Mouse (Mus musculus) intestine, postnatal 0 days (tissue): ENCODE measurements at regions not wholly inside any gene's neighbourhood (a gene's known extent, or its start where the extent isn't known, plus 50 kb on each side); places are given as distances from the start of the nearest gene placed in this dataset.

ENCODE experiments used
- ATAC-seq: fragments of 200-750 bp; cut with Nextera tagmentation; 2 replicates; pipeline ENCODE4 v1.8.0; 2017; ENCODE audit warnings: mild to moderate bottlenecking, moderate TSS enrichment, moderate library complexity
- H3K27ac ChIP-seq: fragments of 300-500 bp; sonication (generic); 2 replicates; pipeline ENCODE4 v1.5.1; 2014; ENCODE audit warnings: mild to moderate bottlenecking, low read depth, low read length, moderate library complexity
- H3K27me3 ChIP-seq: fragments of 300-500 bp; sonication (generic); replicated peaks from 2 replicates; pipeline ENCODE4 v1.6.1; 2014; ENCODE audit warnings: low read length, mixed read lengths; ENCODE audit not compliant: control insufficient read depth, insufficient read depth
- H3K36me3 ChIP-seq: fragments of 300-500 bp; sonication (generic); 2 replicates; pipeline ENCODE4 v1.6.1; 2014; ENCODE audit warnings: mild to moderate bottlenecking, moderate library complexity; ENCODE audit not compliant: control insufficient read depth, insufficient read depth
- H3K4me1 ChIP-seq: fragments of 300-500 bp; sonication (generic); replicated peaks from 2 replicates; pipeline ENCODE4 v1.6.1; 2014; ENCODE audit warnings: antibody characterized with exemption, low read length, mixed read lengths; ENCODE audit not compliant: control insufficient read depth, insufficient read depth
- H3K4me2 ChIP-seq: fragments of 300-500 bp; sonication (generic); replicated peaks from 2 replicates; pipeline ENCODE4 v1.6.1; 2014; ENCODE audit warnings: low read depth, mild to moderate bottlenecking, moderate library complexity
- H3K4me3 ChIP-seq: fragments of 300-500 bp; sonication (generic); 2 replicates; pipeline ENCODE4 v1.5.1; 2014; ENCODE audit warnings: low read depth, low read length
- H3K9ac ChIP-seq: fragments of 300-500 bp; sonication (generic); 2 replicates; pipeline ENCODE4 v1.6.1; 2014; ENCODE audit warnings: mild to moderate bottlenecking, low read depth, low read length
- H3K9me3 ChIP-seq: fragments of 300-500 bp; sonication (generic); 2 replicates; pipeline ENCODE4 v1.6.1; 2016; ENCODE audit warnings: mixed run types; ENCODE audit not compliant: control insufficient read depth
- CTCF ChIP-seq: sonication (generic); IDR thresholded peaks from 2 replicates; pipeline ENCODE4 v1.5.1; 2016; ENCODE audit warnings: low read depth, mild to moderate bottlenecking, control low read depth, antibody characterized with exemption, moderate library complexity
- WGBS: fragments of 180-500 bp; shearing (Covaris S2); extraction: QIAGEN DNeasy Blood & Tissue Kit; methylation state at CpG from one replicate; pipeline ENCODE4 v1.1.7; 2014; 5-methylcytosine and 5-hydroxymethylcytosine counted together

GRCm38 (mm10) chr1:13467886-13468630 is 2054.2 kb downstream of the A830018L16Rik start:
- Histone ChIP-seq H3K36me3 (no peaks in the 10 kb centered on the region), H3K4me1 (no peaks in the 10 kb centered on the region), H3K4me2 (no peak overlapping the region), H3K27ac (no peak overlapping the region), H3K9me3 (no peaks in the 10 kb centered on the region), H3K9ac (no peak overlapping the region), H3K4me3 (no peak overlapping the region), H3K27me3 (no peaks in the 10 kb centered on the region)
- no peak for ATAC-seq
- 49% methylated on average over 2 of the region's 2 CpGs for WGBS
- TF ChIP-seq CTCF, result no peak

GRCm38 (mm10) chr1:13494727-13495404 is 2081.0 kb downstream of the A830018L16Rik start:
- Histone ChIP-seq H3K9ac (no peak overlapping the region), H3K4me3 (peak overlapping the region; percentile 8; the same call in 1 of the 2 replicates), H3K9me3 (no peaks in the 10 kb centered on the region), H3K4me1 (no peaks in the 10 kb centered on the region), H3K27me3 (no peaks in the 10 kb centered on the region), H3K4me2 (peak overlapping the region; percentile 54), H3K27ac (no peak overlapping the region), H3K36me3 (no peaks in the 10 kb centered on the region)
- TF ChIP-seq CTCF, result no peak
- no peak for ATAC-seq
- 29% methylated on average over 16 of the region's 16 CpGs for WGBS

GRCm38 (mm10) chr1:13496386-13496785 is 2082.5 kb downstream of the A830018L16Rik start:
- no peaks in the 10 kb centered on the region for H3K4me1 ChIP-seq
- no peaks in the 10 kb centered on the region for H3K9me3 ChIP-seq
- no peak overlapping the region for H3K9ac ChIP-seq
- no peak for ATAC-seq
- no peaks in the 10 kb centered on the region for H3K27me3 ChIP-seq
- no peak overlapping the region for H3K4me2 ChIP-seq
- TF ChIP-seq CTCF, result no peak
- WGBS, result 16% methylated on average over 2 of the region's 2 CpGs
- no peaks in the 10 kb centered on the region for H3K36me3 ChIP-seq
- H3K27ac ChIP-seq, result no peak overlapping the region
- no peak overlapping the region for H3K4me3 ChIP-seq

- no peak overlapping the region for H3K9ac ChIP-seq
- TF ChIP-seq CTCF, result peak; percentile 83
- H3K4me1 ChIP-seq, result no peaks in the 10 kb centered on the region
Measured at GRCm38 (mm10) chr1:13500456-13500855, 2086.6 kb downstream of the A830018L16Rik start.

DNA sequence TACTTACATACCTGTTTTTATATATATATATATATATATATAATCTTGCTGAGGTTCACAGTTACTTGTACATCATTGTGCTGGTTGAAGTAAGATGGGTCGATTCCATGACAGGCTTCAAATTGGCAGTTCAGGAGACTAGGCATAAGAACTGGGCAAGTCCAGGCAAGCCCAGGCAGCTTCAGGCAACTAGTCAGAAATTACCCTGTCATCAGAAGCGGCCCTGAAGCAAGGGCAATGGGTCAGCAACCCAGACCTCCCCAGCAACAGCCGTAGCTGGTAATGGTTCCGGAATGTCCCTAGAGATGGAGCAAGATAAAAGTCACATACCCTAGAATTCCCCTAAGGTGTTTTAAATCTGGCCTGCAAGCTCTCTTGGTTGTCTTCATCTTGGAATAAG is 2088.0 kb downstream of the A830018L16Rik start:
- no peak for TF ChIP-seq CTCF
- H3K4me2 ChIP-seq, result no peak overlapping the region
- ATAC-seq, result no peak
- no peak overlapping the region for H3K27ac ChIP-seq
- WGBS, result 76% methylated on average over 4 of the region's 4 CpGs
- no peak overlapping the region for H3K4me3 ChIP-seq
- no peaks in the 10 kb centered on the region for H3K9me3 ChIP-seq
- no peaks in the 10 kb centered on the region for H3K36me3 ChIP-seq
- no peak overlapping the region for H3K9ac ChIP-seq
- H3K4me1 ChIP-seq, result no peaks in the 10 kb centered on the region
- H3K27me3 ChIP-seq, result no peaks in the 10 kb centered on the region

More at GRCm38 (mm10) chr1:13500456-13500855, 2086.6 kb downstream of the A830018L16Rik start:
- no peak for ATAC-seq
- Histone ChIP-seq H3K27ac (no peak overlapping the region), H3K27me3 (no peaks in the 10 kb centered on the region), H3K9me3 (no peaks in the 10 kb centered on the region), H3K4me2 (no peak overlapping the region), H3K36me3 (no peaks in the 10 kb centered on the region), H3K4me3 (no peak overlapping the region)
- WGBS, result 21% methylated on average over 5 of the region's 5 CpGs

- no peak overlapping the region for H3K27ac ChIP-seq
- no peak for ATAC-seq
- H3K9ac ChIP-seq, result no peak overlapping the region
- no peak for TF ChIP-seq CTCF
- no peaks in the 10 kb centered on the region for H3K36me3 ChIP-seq
- no peaks in the 10 kb centered on the region for H3K9me3 ChIP-seq
- 91% methylated on average over 11 of the region's 11 CpGs for WGBS
- no peaks in the 10 kb centered on the region for H3K27me3 ChIP-seq
- no peaks in the 10 kb centered on the region for H3K4me1 ChIP-seq
- H3K4me2 ChIP-seq, result no peak overlapping the region
- no peak overlapping the region for H3K4me3 ChIP-seq
Measured at GRCm38 (mm10) chr1:13513761-13514160, 2099.9 kb downstream of the A830018L16Rik start.
